In genomic region chr8:116404571-116404970, GRCm38 (mm10) we compare ENCODE assay signal across 18 mouse cellular contexts.
DNase-seq lines count a peak whose midpoint lies in the region; ATAC-seq and TF ChIP-seq lines count a peak whose summit lies in the region.
"Had no signal": no experiment of that assay in that cellular context is flagged by ENCODE, and none has a peak within 500 bp of the region (broad histone marks: within the 10 kb centered on the region; RNA-seq: fewer than 3 reads in every experiment).

No protein-coding gene starts in this region.

- no peak for TF ChIP-seq CTCF in liver, adult 2 months (IDR thresholded peaks at IDR 0.05; ENCODE audit: low read depth, low read length)

- ATAC-seq in liver, embryonic 12.5 days = no peak
- ATAC-seq in midbrain, embryonic 11.5 days (ENCODE audit: low FRiP score) = no peak
- ATAC-seq in midbrain, embryonic 16.5 days = no peak
- ATAC-seq: activated CD4-positive, CD25-positive, alpha-beta regulatory T cell, adult 4 months; CD4-positive, CD25-positive, alpha-beta regulatory T cell, adult 4 months; Patski had no signal

- no peaks in the 10 kb centered on the region for H3K9me3 ChIP-seq in liver, embryonic 12.5 days (replicated peaks)
- no peaks in the 10 kb centered on the region for H3K9me3 ChIP-seq in midbrain, embryonic 11.5 days (ENCODE audit: control insufficient read depth, low read length)
- no peaks in the 10 kb centered on the region for H3K9me3 ChIP-seq in midbrain, embryonic 16.5 days (replicated peaks; ENCODE audit: control insufficient read depth, low read length, poor library complexity, severe bottlenecking)

- H3K36me3 ChIP-seq in liver, adult 2 months (ENCODE audit: control insufficient read depth, insufficient read depth, low read length) = no peaks in the 10 kb centered on the region
- no peaks in the 10 kb centered on the region for H3K36me3 ChIP-seq in liver, embryonic 12.5 days
- H3K36me3 ChIP-seq in midbrain, embryonic 11.5 days (ENCODE audit: control insufficient read depth, insufficient read depth, low read length) = no peaks in the 10 kb centered on the region
- H3K36me3 ChIP-seq in midbrain, embryonic 16.5 days (ENCODE audit: control insufficient read depth, insufficient read depth, low read length) = no peaks in the 10 kb centered on the region
- H3K36me3 ChIP-seq: G1E had no signal

- no peak for TF ChIP-seq POLR2A in liver, adult 2 months (IDR thresholded peaks at IDR 0.05; ENCODE audit: extremely low read depth, insufficient read depth, low read length)

- no peaks in the 10 kb centered on the region for H3K27me3 ChIP-seq in liver, adult 2 months (ENCODE audit: control insufficient read depth, insufficient read depth, low read length)
- no peaks in the 10 kb centered on the region for H3K27me3 ChIP-seq in liver, embryonic 12.5 days (replicated peaks)
- no peaks in the 10 kb centered on the region for H3K27me3 ChIP-seq in midbrain, embryonic 11.5 days (ENCODE audit: control insufficient read depth, insufficient read depth, low read length)
- no peaks in the 10 kb centered on the region for H3K27me3 ChIP-seq in midbrain, embryonic 16.5 days (ENCODE audit: control insufficient read depth, insufficient read depth, low read depth, low read length)
- H3K27me3 ChIP-seq: Patski had no signal

- no peaks in the 10 kb centered on the region for H3K79me2 ChIP-seq in liver, adult 2 months (ENCODE audit: control insufficient read depth, insufficient read depth, low read length)

- no peak overlapping the region for H3K4me3 ChIP-seq in liver, adult 2 months (ENCODE audit: insufficient read depth, low read depth, low read length)
- no peak overlapping the region for H3K4me3 ChIP-seq in liver, embryonic 12.5 days
- H3K4me3 ChIP-seq in midbrain, embryonic 11.5 days (ENCODE audit: low read depth, low read length) = no peak overlapping the region
- no peak overlapping the region for H3K4me3 ChIP-seq in midbrain, embryonic 16.5 days (ENCODE audit: low read depth, low read length)

- H3K27ac ChIP-seq in liver, adult 2 months (replicated peaks; ENCODE audit: insufficient read depth, low read depth, low read length) = peak overlapping the region; percentile 66
- H3K27ac ChIP-seq in liver, embryonic 12.5 days = no peak overlapping the region
- no peak overlapping the region for H3K27ac ChIP-seq in midbrain, embryonic 11.5 days (ENCODE audit: low read depth, low read length)
- no peak overlapping the region for H3K27ac ChIP-seq in midbrain, embryonic 16.5 days (ENCODE audit: low read length)

- no peak overlapping the region for H3K4me2 ChIP-seq in liver, embryonic 12.5 days
- no peak overlapping the region for H3K4me2 ChIP-seq in midbrain, embryonic 11.5 days
- H3K4me2 ChIP-seq in midbrain, embryonic 16.5 days (ENCODE audit: low read length) = no peak overlapping the region

- H3K4me1 ChIP-seq in liver, adult 2 months (ENCODE audit: control insufficient read depth, insufficient read depth, low read length) = peaks cover 15% of the 10 kb centered on the region
- H3K4me1 ChIP-seq in liver, embryonic 12.5 days = no peaks in the 10 kb centered on the region
- H3K4me1 ChIP-seq in midbrain, embryonic 11.5 days (ENCODE audit: control insufficient read depth, insufficient read depth, low read length) = no peaks in the 10 kb centered on the region
- H3K4me1 ChIP-seq in midbrain, embryonic 16.5 days (ENCODE audit: control insufficient read depth, insufficient read depth, low read length) = no peaks in the 10 kb centered on the region

- DNase-seq in liver, adult 2 months (ENCODE audit: extremely low read depth, low read depth, low spot score) = peak; percentile 92
- peak; percentile 12 for DNase-seq in midbrain, embryonic 11.5 days (ENCODE audit: low spot score, missing footprints)
- DNase-seq: adrenal gland, adult 2 months; adrenal gland, adult 8-10 months; adrenal gland, postnatal 10 days; adrenal gland, postnatal 14 days; adrenal gland, postnatal 25 days; adrenal gland, postnatal 36 days; B cell, adult 2 months; cerebellum, adult 11 months; cerebellum, adult 11-12 months; cerebellum, adult 18-20 months had no signal

- H3K9ac ChIP-seq in liver, adult 2 months (ENCODE audit: low read depth, low read length) = no peak overlapping the region
- no peak overlapping the region for H3K9ac ChIP-seq in liver, embryonic 12.5 days
- no peak overlapping the region for H3K9ac ChIP-seq in midbrain, embryonic 11.5 days (ENCODE audit: low read length)
- H3K9ac ChIP-seq in midbrain, embryonic 16.5 days (ENCODE audit: low read depth, low read length) = no peak overlapping the region
